ENCODE assay signal across 20 mouse cellular contexts in genomic region chr9:95832758-95833157, GRCm38 (mm10). TPM values are rescaled to one million over a fixed set of nuclear protein-coding genes. Genes with fewer than 3 reads are reported as not detected.
"Had no signal": no experiment of that assay in that cellular context is flagged by ENCODE, and none has a peak within 500 bp of the region (broad histone marks: within the 10 kb centered on the region; RNA-seq: fewer than 3 reads in every experiment).

No protein-coding gene starts in this region.

- H3K27me3 ChIP-seq: kidney, embryonic 15.5 days; limb, embryonic 12.5 days; limb, embryonic 15.5 days; midbrain, embryonic 12.5 days; midbrain, embryonic 15.5 days had no signal

- H3K4me2 ChIP-seq: kidney, embryonic 15.5 days; limb, embryonic 12.5 days; limb, embryonic 15.5 days; liver, embryonic 11.5 days; lung, embryonic 14.5 days; midbrain, embryonic 12.5 days; midbrain, embryonic 15.5 days had no signal

- H3K9me3 ChIP-seq: kidney, embryonic 15.5 days; limb, embryonic 12.5 days; limb, embryonic 15.5 days; midbrain, embryonic 12.5 days; midbrain, embryonic 15.5 days had no signal

- ATAC-seq: liver, postnatal 0 days; lung, postnatal 0 days; midbrain, embryonic 15.5 days had no signal

- DNase-seq: kidney, adult 8-10 months; kidney, postnatal 10 days; kidney, postnatal 36 days; layer of hippocampus, postnatal 36 days; liver, postnatal 0 days; lung, embryonic 14.5 days; spleen, adult 18-20 months; thymus, adult 18-20 months; thymus, postnatal 36 days had no signal

- H3K27ac ChIP-seq: kidney, embryonic 15.5 days; left cerebral cortex, adult 2 months; limb, embryonic 12.5 days; limb, embryonic 15.5 days; liver, embryonic 14.5 days; macrophage; midbrain, embryonic 12.5 days; midbrain, embryonic 15.5 days had no signal

- H3K9ac ChIP-seq: kidney, embryonic 15.5 days; limb, embryonic 12.5 days; limb, embryonic 15.5 days; liver, embryonic 14.5 days; liver, postnatal 0 days; lung, embryonic 14.5 days; midbrain, embryonic 12.5 days; midbrain, embryonic 15.5 days had no signal

- H3K36me3 ChIP-seq: kidney, embryonic 15.5 days; limb, embryonic 12.5 days; limb, embryonic 15.5 days; midbrain, embryonic 12.5 days; midbrain, embryonic 15.5 days had no signal

- H3K4me3 ChIP-seq: kidney, embryonic 15.5 days; left cerebral cortex, adult 2 months; limb, embryonic 12.5 days; limb, embryonic 15.5 days; midbrain, embryonic 12.5 days; midbrain, embryonic 15.5 days; myocyte had no signal

- H3K4me1 ChIP-seq: kidney, embryonic 15.5 days; limb, embryonic 12.5 days; limb, embryonic 15.5 days; midbrain, embryonic 12.5 days; midbrain, embryonic 15.5 days had no signal

RNA-seq across cellular contexts. Expression of gene Pls1, which starts 12.4 kb away (rescaled TPM):
- polyA plus RNA-seq: myocyte had no signal
